Mouse (Mus musculus) forebrain, embryonic 13.5 days (tissue): ENCODE measurements around the gene Chp1. TPM values are rescaled to one million over a fixed set of nuclear protein-coding genes. Genes with fewer than 3 reads are reported as not detected.
A peak's percentile ranks its signal among the peaks of the same experiment; 100 is the strongest.
"Not testable (repeated sequence)": the region's sequence is repeated elsewhere in the genome, so short reads cannot be mapped to it uniquely, and the experiment has no call there.

Experiments
- ATAC-seq: fragments of 200-750 bp; cut with Nextera tagmentation; 2 replicates; pipeline ENCODE4 v1.8.0; 2017
- H3K27ac ChIP-seq: fragments of 300-500 bp; sonication (generic); 2 replicates; pipeline ENCODE4 v1.5.1; 2015; ENCODE audit warnings: inconsistent platforms, mild to moderate bottlenecking, moderate library complexity
- H3K27me3 ChIP-seq: fragments of 300-500 bp; sonication (generic); 2 replicates; pipeline ENCODE4 v1.6.1; 2015; ENCODE audit warnings: mild to moderate bottlenecking, inconsistent platforms
- H3K36me3 ChIP-seq: fragments of 300-500 bp; sonication (generic); 2 replicates; pipeline ENCODE4 v1.6.1; 2015; ENCODE audit warnings: mild to moderate bottlenecking, inconsistent platforms; ENCODE audit not compliant: poor library complexity, severe bottlenecking
- H3K4me1 ChIP-seq: fragments of 300-500 bp; sonication (generic); 2 replicates; pipeline ENCODE4 v1.6.1; 2015; ENCODE audit warnings: inconsistent platforms
- H3K4me2 ChIP-seq: fragments of 300-500 bp; sonication (generic); 2 replicates; pipeline ENCODE4 v1.6.1; 2015; ENCODE audit warnings: inconsistent platforms, mild to moderate bottlenecking, moderate library complexity
- H3K4me3 ChIP-seq: fragments of 300-500 bp; sonication (generic); 2 replicates; pipeline ENCODE4 v1.5.1; 2015; ENCODE audit warnings: mild to moderate bottlenecking, inconsistent platforms
- H3K9ac ChIP-seq: fragments of 300-500 bp; sonication (generic); 2 replicates; pipeline ENCODE4 v1.6.1; 2015; ENCODE audit warnings: mild to moderate bottlenecking, inconsistent platforms
- H3K9me3 ChIP-seq: fragments of 300-500 bp; sonication (generic); replicated peaks from 2 replicates; pipeline ENCODE4 v1.6.1; 2016; ENCODE audit warnings: inconsistent platforms
- WGBS: fragments of 180-500 bp; shearing (Covaris S2); methylation state at CpG from one replicate; pipeline ENCODE4 v1.1.7; 2015; 5-methylcytosine and 5-hydroxymethylcytosine counted together
- polyA plus RNA-seq: library from polyadenylated mRNA; unstranded; fragments of >200 nt; fragmentation: Nextera tagmentation; extraction: Ambion mirVana; gene quantifications from 2 replicates; pipeline ENCODE4 v1.2.1, GENCODE M21; 2015

The Chp1 gene
- polyA plus RNA-seq, 1 experiment from 2014 or later: 69.6 TPM

GRCm38 (mm10) chr2:119602488-119602887 is 55.0 kb downstream of the Chp1 start:
- Histone ChIP-seq H3K36me3 (peaks cover 76% of the 10 kb centered on the region), H3K4me2 (no peak overlapping the region)

GRCm38 (mm10) chr2:119603909-119604308 is 56.4 kb downstream of the Chp1 start:
- H3K36me3 ChIP-seq: peaks cover 78% of the 10 kb centered on the region
- WGBS: 90% methylated on average over 2 of the region's 2 CpGs

More at GRCm38 (mm10) chr2:119602488-119602887, 55.0 kb downstream of the Chp1 start:
- Histone ChIP-seq H3K9me3 (no peaks in the 10 kb centered on the region), H3K4me3 (no peak overlapping the region), H3K4me1 (peaks cover 14% of the 10 kb centered on the region), H3K9ac (no peak overlapping the region), H3K27ac (no peak overlapping the region), H3K27me3 (no peaks in the 10 kb centered on the region)
- WGBS: 91% methylated on average over 1 of the region's 1 CpGs
- no peak for ATAC-seq

DNA sequence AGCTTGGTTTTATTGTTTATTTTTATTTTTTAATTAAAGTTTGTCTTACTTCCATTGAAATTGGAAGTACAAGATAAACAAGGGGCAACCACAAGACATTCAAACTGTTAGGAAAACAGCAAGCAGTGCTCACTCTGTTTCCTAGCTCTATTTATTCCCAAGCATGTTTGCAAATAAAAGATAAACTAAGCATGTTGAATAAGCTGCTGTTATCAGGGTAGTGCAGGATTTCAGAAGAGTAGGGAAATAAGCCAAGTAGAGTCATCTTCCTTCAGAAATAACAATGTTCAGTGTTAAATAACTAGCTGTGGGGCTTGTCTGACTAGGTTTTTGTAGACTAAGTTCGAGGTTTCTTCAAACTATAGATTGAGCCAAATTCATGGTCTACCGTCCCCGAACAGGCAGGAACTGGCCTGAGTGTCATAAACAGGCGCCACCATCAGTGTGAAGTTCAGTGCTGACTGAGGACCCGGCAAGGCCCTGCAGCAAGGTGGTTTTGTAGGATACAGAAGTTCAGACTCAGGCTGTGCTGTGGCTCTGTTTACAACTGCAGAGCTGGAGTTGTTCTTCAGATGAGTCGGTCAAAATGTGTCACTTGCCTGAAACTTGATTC is 58.0 kb downstream of the Chp1 start:
- Histone ChIP-seq H3K27me3 (no peaks in the 10 kb centered on the region), H3K4me2 (no peak overlapping the region), H3K9me3 (no peaks in the 10 kb centered on the region), H3K9ac (no peak overlapping the region), H3K27ac (no peak overlapping the region), H3K4me1 (peaks cover 9% of the 10 kb centered on the region; the same call in 1 of the 2 replicates), H3K4me3 (no peak overlapping the region), H3K36me3 (peaks cover 71% of the 10 kb centered on the region)
- ATAC-seq: no peak
- WGBS: 93% methylated on average over 6 of the region's 6 CpGs

More at GRCm38 (mm10) chr2:119603909-119604308, 56.4 kb downstream of the Chp1 start:
- no peaks in the 10 kb centered on the region for H3K27me3 ChIP-seq
- no peak overlapping the region for H3K4me3 ChIP-seq
- H3K4me1 ChIP-seq: peaks cover 9% of the 10 kb centered on the region; the same call in 1 of the 2 replicates
- no peak overlapping the region for H3K27ac ChIP-seq
- H3K9ac ChIP-seq: no peak overlapping the region
- H3K9me3 ChIP-seq: no peaks in the 10 kb centered on the region
- no peak overlapping the region for H3K4me2 ChIP-seq
- no peak for ATAC-seq

DNA sequence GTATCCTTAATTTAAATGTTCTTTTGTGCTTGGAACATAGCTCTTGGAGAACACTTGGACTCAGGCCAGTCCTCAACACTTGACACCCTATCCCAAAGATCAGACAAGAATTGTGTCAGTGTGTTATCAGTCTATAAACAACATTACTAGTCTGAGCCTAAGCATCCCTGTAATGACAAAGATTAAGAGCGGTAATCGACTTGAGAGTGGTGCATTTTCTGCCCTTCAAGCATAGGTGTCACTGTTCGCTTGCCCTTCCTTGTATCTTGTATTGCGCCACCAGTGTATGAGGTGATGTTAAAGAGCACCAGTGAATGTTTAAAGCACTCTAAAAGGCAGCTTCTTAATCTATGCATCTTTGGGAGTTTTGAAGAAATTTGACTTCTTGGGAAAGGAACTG is 59.5 kb downstream of the Chp1 start:
- no peak overlapping the region for H3K27ac ChIP-seq
- no peak overlapping the region for H3K4me2 ChIP-seq
- ATAC-seq: no peak
- H3K4me3 ChIP-seq: no peak overlapping the region
- no peaks in the 10 kb centered on the region for H3K9me3 ChIP-seq
- H3K27me3 ChIP-seq: no peaks in the 10 kb centered on the region
- H3K36me3 ChIP-seq: peaks cover 68% of the 10 kb centered on the region
- no peak overlapping the region for H3K9ac ChIP-seq
- H3K4me1 ChIP-seq: no peaks in the 10 kb centered on the region
- 93% methylated on average over 4 of the region's 4 CpGs for WGBS

DNA sequence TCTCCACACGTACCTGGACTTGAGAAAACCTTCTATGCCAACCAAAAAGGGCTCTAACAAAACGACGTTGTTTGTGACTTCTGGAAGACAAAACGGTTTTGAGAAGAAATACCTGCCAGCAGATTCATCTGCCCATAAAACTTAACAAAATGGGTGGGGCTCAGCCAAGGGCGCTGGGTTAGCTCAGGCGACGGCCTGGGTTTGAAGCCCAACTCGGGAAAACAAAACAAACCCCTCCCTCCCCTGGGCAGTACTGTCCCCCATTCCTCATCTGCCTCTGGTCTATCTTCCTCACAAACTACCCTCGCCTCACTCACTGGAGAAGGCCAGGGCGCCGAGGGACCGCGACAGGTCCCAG is 70.3 kb downstream of the Chp1 start:
- H3K27ac ChIP-seq: no peak overlapping the region; the same call in 1 of the 2 replicates
- H3K4me3 ChIP-seq: peak overlapping the region; percentile 67
- H3K4me2 ChIP-seq: peak overlapping the region; percentile 90
- WGBS: under 1% methylated on average over 13 of the region's 13 CpGs
- H3K9me3 ChIP-seq: no peaks in the 10 kb centered on the region
- H3K9ac ChIP-seq: peak overlapping the region; percentile 77
- H3K36me3 ChIP-seq: peaks cover 3% of the 10 kb centered on the region; the same call in 1 of the 2 replicates
- no peak for ATAC-seq
- H3K4me1 ChIP-seq: peaks cover 42% of the 10 kb centered on the region
- no peaks in the 10 kb centered on the region for H3K27me3 ChIP-seq

- Histone ChIP-seq H3K9ac (peak within 1 kb of the TSS; percentile 77), H3K4me2 (peak within 1 kb of the TSS; percentile 90), H3K27me3 (no peaks in the 10 kb centered on the region), H3K27ac (peak within 1 kb of the TSS; percentile 59), H3K4me1 (peaks cover 43% of the 10 kb centered on the region), H3K9me3 (no peaks in the 10 kb centered on the region), H3K36me3 (peaks cover 6% of the 10 kb centered on the region), H3K4me3 (peak within 1 kb of the TSS; percentile 67)
- WGBS: under 1% methylated on average over 55 of the region's 55 CpGs
- peak; percentile 100 for ATAC-seq
Measured at GRCm38 (mm10) chr2:119618199-119618982, 70.9 kb downstream of the Chp1 start, which contains the start of the genes Nusap1 and Oip5. Gene Nusap1 (plus strand): TSS chr2:119618298. Gene Oip5 (minus strand): TSS chr2:119618469.

GRCm38 (mm10) chr2:119619002-119619401 is 71.5 kb downstream of the Chp1 start:
- Histone ChIP-seq H3K4me3 (peak overlapping the region; percentile 67), H3K4me2 (peak overlapping the region; percentile 90), H3K9ac (peak overlapping the region; percentile 66), H3K27ac (peak overlapping the region; percentile 59; the same call in 1 of the 2 replicates), H3K4me1 (peaks cover 46% of the 10 kb centered on the region), H3K36me3 (peaks cover 12% of the 10 kb centered on the region)
- not testable (repeated sequence) for H3K27me3 ChIP-seq, H3K9me3 ChIP-seq, ATAC-seq
- WGBS: 9% methylated on average over 6 of the region's 6 CpGs

GRCm38 (mm10) chr2:119621302-119621701 is 73.8 kb downstream of the Chp1 start:
- Histone ChIP-seq H3K4me1 (peaks cover 45% of the 10 kb centered on the region), H3K4me2 (peak overlapping the region; percentile 47), H3K27me3 (no peaks in the 10 kb centered on the region), H3K4me3 (peak overlapping the region; percentile 11; the same call in 1 of the 2 replicates), H3K9ac (peak overlapping the region; percentile 30; the same call in 1 of the 2 replicates), H3K27ac (no peak overlapping the region), H3K9me3 (no peaks in the 10 kb centered on the region), H3K36me3 (peaks cover 31% of the 10 kb centered on the region)
- WGBS: 96% methylated on average over 2 of the region's 2 CpGs
- no peak for ATAC-seq

Other genes starting within 250 kb of the Chp1 start
- 3.9 and 4.0 TPM in 2 replicates for gene Dll4, start 221.9 kb upstream of the Chp1 start, polyA plus RNA-seq
- 2.3 and 3.4 TPM in 2 replicates for gene Chac1, start 196.5 kb upstream of the Chp1 start, polyA plus RNA-seq
- 4.1 and 4.6 TPM in 2 replicates for gene Ino80, start 70.0 kb upstream of the Chp1 start, polyA plus RNA-seq
- gene Exd1, start 70 bp upstream of the Chp1 start, polyA plus RNA-seq: 0.34 and 0.59 TPM in 2 replicates
- 80.5 and 82.5 TPM in 2 replicates for gene Nusap1, start 70.6 kb downstream of the Chp1 start, polyA plus RNA-seq
- 26.3 and 27.6 TPM in 2 replicates for gene Oip5, start 70.8 kb downstream of the Chp1 start, polyA plus RNA-seq
- gene Ndufaf1, start 115.1 kb downstream of the Chp1 start, polyA plus RNA-seq: 38.3 and 43.2 TPM in 2 replicates
- 63.4 and 81.4 TPM in 2 replicates for gene Rtf1, start 127.4 kb downstream of the Chp1 start, polyA plus RNA-seq
- gene Itpka, start 194.6 kb downstream of the Chp1 start, polyA plus RNA-seq: 0.62 and 0.65 TPM in 2 replicates
- gene Ltk, start 212.7 kb downstream of the Chp1 start, polyA plus RNA-seq: 0.13 and 0.14 TPM in 2 replicates
- 22.7 and 27.5 TPM in 2 replicates for gene Rpap1, start 239.8 kb downstream of the Chp1 start, polyA plus RNA-seq